Comparison of ENCODE assay signal across 18 mouse cellular contexts in genomic region chr1:42152175-42152790, GRCm38 (mm10).
DNase-seq lines count a peak whose midpoint lies in the region; ATAC-seq lines count a peak whose summit lies in the region.
"Had no signal": no experiment of that assay in that cellular context is flagged by ENCODE, and none has a peak within 500 bp of the region (broad histone marks: within the 10 kb centered on the region; RNA-seq: fewer than 3 reads in every experiment).

No protein-coding gene starts in this region.

- DNase-seq in cerebellum, postnatal 4 days (ENCODE audit: low spot score in 2 of 2), result no peak
- peak; percentile 6 for DNase-seq in brain, embryonic 18.5 days (ENCODE audit: low read depth, low spot score)
- DNase-seq in layer of hippocampus, adult 9-10 months (ENCODE audit: low spot score), result peak; percentile 30
- DNase-seq in heart, adult 8-10 months (ENCODE audit: low spot score), result no peak
- no peak for DNase-seq in retina, embryonic 14.5 days (ENCODE audit: low spot score)
- DNase-seq: heart, postnatal 4 days; kidney, adult 2 months; kidney, postnatal 4 days; lung, postnatal 36 days; retina, postnatal 1 day; spleen, adult 18-20 months; thymus, postnatal 25 days had no signal

- no peak overlapping the region for H3K27ac ChIP-seq in hindbrain, embryonic 15.5 days (replicated peaks)
- no peak overlapping the region for H3K27ac ChIP-seq in hindbrain, embryonic 13.5 days
- H3K27ac ChIP-seq: limb, embryonic 10.5 days; liver, embryonic 15.5 days; neural tube, embryonic 13.5 days had no signal

- no peaks in the 10 kb centered on the region for H3K27me3 ChIP-seq in hindbrain, embryonic 15.5 days
- H3K27me3 ChIP-seq in hindbrain, embryonic 13.5 days, result no peaks in the 10 kb centered on the region
- H3K27me3 ChIP-seq: liver, embryonic 15.5 days; neural tube, embryonic 13.5 days had no signal

- no peak overlapping the region for H3K9ac ChIP-seq in hindbrain, embryonic 15.5 days
- H3K9ac ChIP-seq in hindbrain, embryonic 13.5 days, result no peak overlapping the region
- H3K9ac ChIP-seq: liver, embryonic 15.5 days; neural tube, embryonic 13.5 days had no signal

- no peaks in the 10 kb centered on the region for H3K36me3 ChIP-seq in hindbrain, embryonic 15.5 days
- no peaks in the 10 kb centered on the region for H3K36me3 ChIP-seq in hindbrain, embryonic 13.5 days
- H3K36me3 ChIP-seq: limb, embryonic 10.5 days; liver, embryonic 15.5 days; neural tube, embryonic 13.5 days had no signal

- H3K9me3 ChIP-seq in hindbrain, embryonic 15.5 days, result no peaks in the 10 kb centered on the region
- peaks cover 7% of the 10 kb centered on the region; the same call in 1 of the 2 replicates for H3K9me3 ChIP-seq in hindbrain, embryonic 13.5 days
- H3K9me3 ChIP-seq: limb, embryonic 10.5 days; liver, embryonic 15.5 days had no signal

- WGBS in hindbrain, embryonic 15.5 days, result 46% methylated on average over 13 of the region's 13 CpGs
- WGBS in hindbrain, embryonic 13.5 days, result 54% methylated on average over 13 of the region's 13 CpGs

- ATAC-seq in cerebellum, adult (ENCODE audit: insufficient number of reproducible peaks, low FRiP score, low TSS enrichment), result 0 out of 2 replicates have a peak, but pooled peaks have one; percentile 15
- no peak for ATAC-seq in hindbrain, embryonic 15.5 days (ENCODE audit: low FRiP score, low read depth)
- ATAC-seq in hindbrain, embryonic 13.5 days (ENCODE audit: low FRiP score), result no peak

- H3K4me3 ChIP-seq in hindbrain, embryonic 15.5 days, result no peak overlapping the region
- H3K4me3 ChIP-seq in hindbrain, embryonic 13.5 days, result no peak overlapping the region
- H3K4me3 ChIP-seq: limb, embryonic 10.5 days; liver, embryonic 15.5 days; neural tube, embryonic 13.5 days had no signal

- H3K4me1 ChIP-seq in hindbrain, embryonic 15.5 days (replicated peaks), result no peaks in the 10 kb centered on the region
- peaks cover 9% of the 10 kb centered on the region; the same call in 1 of the 2 replicates for H3K4me1 ChIP-seq in hindbrain, embryonic 13.5 days (replicated peaks)
- H3K4me1 ChIP-seq: limb, embryonic 10.5 days; liver, embryonic 15.5 days had no signal

- peak overlapping the region; percentile 11; the same call in 1 of the 2 replicates for H3K4me2 ChIP-seq in hindbrain, embryonic 15.5 days
- no peak overlapping the region for H3K4me2 ChIP-seq in hindbrain, embryonic 13.5 days
- H3K4me2 ChIP-seq: liver, embryonic 15.5 days; neural tube, embryonic 13.5 days had no signal

Comparison
In these comparisons a context has a peak if more than half of its experiments do, and no peak if none do; other contexts are left out.
1. DNase-seq: peak in brain, embryonic 18.5 days (single experiment) and layer of hippocampus, adult 9-10 months (single experiment); none in cerebellum, postnatal 4 days (0 of 2), heart, adult 8-10 months (single experiment) and retina, embryonic 14.5 days (single experiment).